ENCODE assay signal across 14 mouse cellular contexts in genomic region chr14:16256209-16256608, GRCm38 (mm10). TPM values are rescaled to one million over a fixed set of nuclear protein-coding genes. Genes with fewer than 3 reads are reported as not detected.
A peak's percentile ranks its signal among the peaks of the same experiment; 100 is the strongest.
DNase-seq lines count a peak whose midpoint lies in the region; ATAC-seq lines count a peak whose summit lies in the region.
"Had no signal": no experiment of that assay in that cellular context is flagged by ENCODE, and none has a peak within 500 bp of the region (broad histone marks: within the 10 kb centered on the region; RNA-seq: fewer than 3 reads in every experiment).

No protein-coding gene starts in this region.

- no peak for DNase-seq in liver, embryonic 11.5 days (ENCODE audit: low spot score)
- DNase-seq in CD4-positive, CD25-positive, alpha-beta regulatory T cell, adult 2 months (ENCODE audit: low read depth, low spot score) = peak; percentile 62
- no peak for DNase-seq in midbrain, embryonic 14.5 days
- DNase-seq in urinary bladder, adult 2 months (ENCODE audit: low spot score) = no peak
- DNase-seq: cerebellum, postnatal 14 days; forebrain, postnatal 0 days; heart, postnatal 36 days; thymus, postnatal 14 days had no signal

- no peak overlapping the region for H3K9ac ChIP-seq in liver, embryonic 12.5 days
- H3K9ac ChIP-seq in liver, embryonic 11.5 days (ENCODE audit: low read depth, low read length) = no peak overlapping the region
- no peak overlapping the region for H3K9ac ChIP-seq in midbrain, embryonic 14.5 days (replicated peaks; ENCODE audit: low read length)
- H3K9ac ChIP-seq: forebrain, postnatal 0 days; limb, embryonic 15.5 days had no signal

- peaks cover 57% of the 10 kb centered on the region for H3K36me3 ChIP-seq in liver, embryonic 12.5 days
- no peaks in the 10 kb centered on the region; the same call in 1 of the 2 replicates for H3K36me3 ChIP-seq in liver, embryonic 11.5 days (ENCODE audit: control insufficient read depth, insufficient read depth, low read length)
- peaks cover 24% of the 10 kb centered on the region for H3K36me3 ChIP-seq in midbrain, embryonic 14.5 days (ENCODE audit: control insufficient read depth, insufficient read depth, low read length)

- WGBS in liver, embryonic 12.5 days (ENCODE audit: insufficient replicate concordance) = 31% methylated on average over 2 of the region's 2 CpGs
- 24% methylated on average over 2 of the region's 2 CpGs for WGBS in liver, embryonic 11.5 days
- 80% methylated on average over 2 of the region's 2 CpGs for WGBS in midbrain, embryonic 14.5 days

- no peak overlapping the region for H3K4me2 ChIP-seq in liver, embryonic 12.5 days
- H3K4me2 ChIP-seq in liver, embryonic 11.5 days = no peak overlapping the region
- no peak overlapping the region for H3K4me2 ChIP-seq in midbrain, embryonic 14.5 days (ENCODE audit: low read length)
- H3K4me2 ChIP-seq: limb, embryonic 15.5 days had no signal

- H3K9me3 ChIP-seq in liver, embryonic 12.5 days (replicated peaks) = no peaks in the 10 kb centered on the region
- no peaks in the 10 kb centered on the region for H3K9me3 ChIP-seq in liver, embryonic 11.5 days (ENCODE audit: control insufficient read depth, low read length)
- no peaks in the 10 kb centered on the region for H3K9me3 ChIP-seq in midbrain, embryonic 14.5 days (ENCODE audit: control insufficient read depth, low read length)
- H3K9me3 ChIP-seq: limb, embryonic 15.5 days had no signal

- H3K4me3 ChIP-seq in liver, embryonic 12.5 days = no peak overlapping the region
- H3K4me3 ChIP-seq in liver, embryonic 11.5 days (ENCODE audit: low read depth, low read length) = no peak overlapping the region
- H3K4me3 ChIP-seq in midbrain, embryonic 14.5 days (replicated peaks; ENCODE audit: low read depth, low read length) = no peak overlapping the region
- H3K4me3 ChIP-seq: limb, embryonic 15.5 days had no signal

- H3K27me3 ChIP-seq in liver, embryonic 12.5 days (replicated peaks) = no peaks in the 10 kb centered on the region
- H3K27me3 ChIP-seq in liver, embryonic 11.5 days (replicated peaks; ENCODE audit: control insufficient read depth, insufficient read depth, low read length) = no peaks in the 10 kb centered on the region
- H3K27me3 ChIP-seq in midbrain, embryonic 14.5 days (ENCODE audit: control insufficient read depth, insufficient read depth, low read length) = no peaks in the 10 kb centered on the region
- H3K27me3 ChIP-seq: limb, embryonic 15.5 days; Patski had no signal

- ATAC-seq in liver, embryonic 12.5 days = peak; percentile 46; the same call in 1 of the 2 replicates
- no peak for ATAC-seq in liver, embryonic 11.5 days (replicated peaks; ENCODE audit: low FRiP score)
- ATAC-seq in activated CD4-positive, CD25-positive, alpha-beta regulatory T cell, adult 4 months = peak; percentile 79
- ATAC-seq in megakaryocyte-erythroid progenitor cell, adult 5-6 weeks (replicated peaks; ENCODE audit: low FRiP score, low TSS enrichment, poor library complexity, severe bottlenecking) = peak; percentile 72
- ATAC-seq in midbrain, embryonic 14.5 days (ENCODE audit: low FRiP score, low TSS enrichment) = no peak
- ATAC-seq: forebrain, postnatal 0 days; intestine, embryonic 16.5 days; Patski had no signal

- H3K4me1 ChIP-seq in liver, embryonic 12.5 days = peaks cover 22% of the 10 kb centered on the region
- H3K4me1 ChIP-seq in liver, embryonic 11.5 days (replicated peaks; ENCODE audit: control insufficient read depth, insufficient read depth, low read length) = peaks cover 4% of the 10 kb centered on the region
- H3K4me1 ChIP-seq in midbrain, embryonic 14.5 days (ENCODE audit: control insufficient read depth, insufficient read depth, low read length) = no peaks in the 10 kb centered on the region
- H3K4me1 ChIP-seq: limb, embryonic 15.5 days had no signal

- H3K27ac ChIP-seq in liver, embryonic 12.5 days = no peak overlapping the region
- H3K27ac ChIP-seq in liver, embryonic 11.5 days (ENCODE audit: low read depth, low read length) = no peak overlapping the region
- H3K27ac ChIP-seq in midbrain, embryonic 14.5 days (replicated peaks; ENCODE audit: low read depth, low read length) = no peak overlapping the region
- H3K27ac ChIP-seq: limb, embryonic 15.5 days had no signal

RNA-seq across cellular contexts. Expression of gene Oxsm, which starts 6.6 kb away (rescaled TPM):
- polyA plus RNA-seq in liver, embryonic 12.5 days (2016; fragmentation: Nextera tagmentation; extraction: Ambion mirVana) = 1.7 and 1.9 TPM in 2 replicates
- 2.6 and 2.9 TPM in 2 replicates for polyA plus RNA-seq in liver, embryonic 11.5 days (2014; fragmentation: Nextera tagmentation; extraction: Ambion mirVana)
- polyA plus RNA-seq in activated CD4-positive, CD25-positive, alpha-beta regulatory T cell, adult 4 months (2017; shearing (Covaris generic)) = 1 to 10 TPM; 5.1 to 5.3 TPM
- 6.3 and 11.8 TPM in 2 replicates for total RNA-seq in megakaryocyte-erythroid progenitor cell, adult 5-6 weeks (2014; fragmentation: Nextera tagmentation)
- total RNA-seq in megakaryocyte-erythroid progenitor cell, adult 5-6 weeks (2017) = 8.4 and 9.7 TPM in 2 replicates
- 1.3 TPM in 2 replicates for polyA plus RNA-seq in midbrain, embryonic 14.5 days (2014; fragmentation: Nextera tagmentation; extraction: Ambion mirVana)
- polyA plus RNA-seq in urinary bladder, adult 2 months (2012; rRNA removed) = 7.4 and 8.0 TPM in 2 replicates

RNA-seq across cellular contexts. Expression of gene Ngly1, which starts 7.1 kb away (rescaled TPM):
- polyA plus RNA-seq in liver, embryonic 12.5 days (2016; fragmentation: Nextera tagmentation; extraction: Ambion mirVana) = 22.0 and 23.0 TPM in 2 replicates
- 25.7 and 29.3 TPM in 2 replicates for polyA plus RNA-seq in liver, embryonic 11.5 days (2014; fragmentation: Nextera tagmentation; extraction: Ambion mirVana)
- 10 to 100 TPM; 70.5 to 98.9 TPM for polyA plus RNA-seq in activated CD4-positive, CD25-positive, alpha-beta regulatory T cell, adult 4 months (2017; shearing (Covaris generic))
- total RNA-seq in megakaryocyte-erythroid progenitor cell, adult 5-6 weeks (2014; fragmentation: Nextera tagmentation) = 54.2 and 55.1 TPM in 2 replicates
- 47.7 and 57.5 TPM in 2 replicates for total RNA-seq in megakaryocyte-erythroid progenitor cell, adult 5-6 weeks (2017)
- polyA plus RNA-seq in midbrain, embryonic 14.5 days (2014; fragmentation: Nextera tagmentation; extraction: Ambion mirVana) = 22.8 and 28.8 TPM in 2 replicates
- polyA plus RNA-seq in urinary bladder, adult 2 months (2012; rRNA removed) = 26.2 and 26.6 TPM in 2 replicates

Comparison
In these comparisons a context has a peak if more than half of its experiments do, and no peak if none do; other contexts are left out.
1. ATAC-seq: peak in liver, embryonic 12.5 days (single experiment), activated CD4-positive, CD25-positive, alpha-beta regulatory T cell, adult 4 months (single experiment) and megakaryocyte-erythroid progenitor cell, adult 5-6 weeks (single experiment); none in liver, embryonic 11.5 days (single experiment) and midbrain, embryonic 14.5 days (single experiment).